Mouse (Mus musculus) brain, adult 2 months (tissue): Measurements from ENCODE around the gene Csrnp1.

Source experiments
- DNase-seq: peaks from one replicate; pipeline ENCODE4 v3.0.0; 2011; ENCODE audit warnings: low read depth, low spot score

Csrnp1 gene

DNA sequence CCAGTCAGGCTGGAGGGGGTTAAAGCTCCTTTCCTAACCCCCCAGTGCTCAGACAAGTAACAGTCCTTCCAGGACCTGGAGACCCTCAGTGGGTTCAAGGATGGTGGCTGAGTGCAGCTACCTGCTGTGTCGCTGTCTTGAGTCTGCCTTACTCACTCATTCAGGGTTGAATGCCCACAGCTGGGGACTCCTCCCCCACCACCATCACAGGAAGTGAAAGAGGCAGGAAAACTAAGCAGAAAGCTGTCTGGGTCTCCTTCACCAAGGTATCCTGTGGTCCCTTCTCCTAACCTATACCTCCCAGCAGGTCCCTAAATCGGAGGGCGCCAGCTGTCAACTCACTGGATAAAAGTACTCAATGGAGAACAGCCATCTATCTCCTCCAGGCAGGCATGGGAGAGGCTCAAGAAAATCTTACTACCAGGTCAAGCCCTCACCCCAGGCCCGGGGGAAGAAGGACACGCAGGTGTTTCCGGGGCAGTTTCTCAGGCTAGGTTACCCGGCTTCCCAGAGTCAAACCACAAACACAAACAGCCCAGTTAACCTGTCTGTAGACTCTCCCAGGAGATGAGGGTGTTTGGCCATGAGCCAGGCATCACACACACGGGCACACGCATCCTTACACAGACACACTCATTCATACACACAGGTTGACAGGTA lies 6.2 kb downstream of the Csrnp1 start:
- no peak for DNase-seq

DNA sequence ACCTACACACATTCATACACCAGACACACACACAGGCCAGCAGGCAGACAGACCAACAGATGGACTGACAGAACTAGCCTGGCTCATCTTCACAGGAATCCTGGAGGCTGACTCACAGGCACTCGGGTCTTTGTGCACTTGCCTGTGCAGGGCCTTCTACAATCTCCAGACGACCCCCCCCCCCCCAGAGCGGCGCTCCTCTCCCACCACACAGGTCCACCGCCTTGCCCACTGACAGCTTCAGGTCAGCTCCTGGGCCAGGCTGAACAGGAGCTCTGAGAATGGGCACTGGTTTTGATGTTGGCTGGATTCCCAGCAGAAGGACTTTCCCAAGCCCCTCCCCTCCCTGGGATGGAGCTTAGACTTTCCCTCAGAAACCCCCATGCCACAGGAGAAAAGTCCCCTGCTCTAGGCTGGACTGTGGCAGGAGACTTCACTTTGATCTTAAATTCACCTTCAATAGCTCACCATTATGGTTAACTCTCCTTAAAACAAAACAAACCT lies 6.8 kb downstream of the Csrnp1 start:
- DNase-seq = peak; percentile 68

DNA sequence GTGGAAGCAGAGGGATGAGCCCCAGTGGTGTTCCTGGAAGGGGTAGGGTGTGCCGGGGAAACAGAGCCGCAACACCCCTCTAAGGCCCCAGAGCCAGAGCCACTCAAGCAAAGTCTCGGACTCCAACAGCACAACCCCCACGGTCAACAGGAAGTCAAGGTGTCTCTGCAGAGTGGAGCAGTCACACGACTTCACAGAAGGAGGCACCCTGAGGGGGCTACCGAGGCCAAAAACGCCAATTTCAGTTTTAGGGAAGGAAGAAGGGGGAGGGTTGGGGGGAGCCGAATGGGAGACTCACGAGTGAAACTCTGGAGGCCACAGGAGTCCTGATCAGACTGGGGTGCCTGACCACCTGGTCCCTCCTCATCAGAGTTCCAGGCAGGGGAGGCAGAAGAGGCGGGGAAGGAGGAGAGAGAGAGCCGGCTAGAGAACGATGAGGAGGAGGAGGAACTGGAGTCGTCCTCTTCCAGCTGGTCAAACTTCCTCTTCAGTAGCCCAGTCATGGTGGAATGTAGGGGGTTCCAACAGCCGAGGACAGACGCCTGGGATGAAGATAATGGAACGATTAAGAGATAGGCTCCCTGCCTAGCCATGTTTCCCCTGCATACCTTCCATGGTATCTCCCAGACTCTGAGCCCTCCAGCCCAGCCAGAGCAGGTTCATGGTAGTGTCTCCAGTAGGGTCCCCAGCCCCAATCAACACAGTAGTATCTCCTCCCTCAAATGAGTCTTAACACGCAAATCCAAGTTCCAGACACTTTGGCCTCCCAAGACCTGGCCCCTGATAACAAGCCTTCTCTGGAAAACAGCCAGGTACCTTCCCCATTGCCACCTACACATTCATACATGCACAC lies 7.5 kb downstream of the Csrnp1 start:
- no peak for DNase-seq

DNA sequence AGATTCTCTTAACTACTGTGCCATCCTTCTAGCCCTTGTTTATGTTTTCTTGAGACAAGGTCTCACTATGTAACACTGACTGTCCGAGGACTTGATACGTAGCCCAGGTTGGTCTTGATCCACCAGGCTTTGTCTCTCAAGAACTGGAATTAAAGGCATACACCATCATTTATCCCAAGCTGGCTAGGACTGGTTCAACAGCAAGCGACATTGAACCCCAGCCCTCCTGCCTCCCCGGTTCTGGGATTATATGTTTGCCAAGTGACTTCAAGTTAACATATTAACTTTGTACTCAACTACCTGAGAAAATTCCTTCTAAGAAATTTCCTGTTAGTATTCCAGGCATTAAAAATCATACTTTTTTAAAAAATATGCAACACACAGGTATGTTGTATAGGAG lies 9.2 kb downstream of the Csrnp1 start:
- no peak for DNase-seq

DNA sequence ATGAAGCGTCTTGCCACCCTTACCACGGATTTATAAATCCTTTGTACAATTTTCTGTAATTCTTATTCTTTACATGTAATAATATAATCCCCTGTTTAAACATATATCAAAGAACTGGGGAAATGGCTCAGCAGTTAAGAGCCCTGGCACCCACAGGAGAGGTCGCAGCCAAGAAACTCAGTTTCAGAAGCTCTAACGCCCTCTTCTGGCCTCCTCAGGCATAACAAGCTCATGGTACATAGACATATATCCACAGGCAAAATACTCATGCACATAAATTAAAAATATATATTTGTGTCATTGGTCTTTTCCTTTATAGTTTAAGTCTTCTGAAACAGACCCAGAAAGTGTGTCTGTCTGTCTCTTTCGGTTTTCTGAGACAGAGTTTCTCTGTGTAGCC lies 9.8 kb downstream of the Csrnp1 start:
- no peak for DNase-seq

DNA sequence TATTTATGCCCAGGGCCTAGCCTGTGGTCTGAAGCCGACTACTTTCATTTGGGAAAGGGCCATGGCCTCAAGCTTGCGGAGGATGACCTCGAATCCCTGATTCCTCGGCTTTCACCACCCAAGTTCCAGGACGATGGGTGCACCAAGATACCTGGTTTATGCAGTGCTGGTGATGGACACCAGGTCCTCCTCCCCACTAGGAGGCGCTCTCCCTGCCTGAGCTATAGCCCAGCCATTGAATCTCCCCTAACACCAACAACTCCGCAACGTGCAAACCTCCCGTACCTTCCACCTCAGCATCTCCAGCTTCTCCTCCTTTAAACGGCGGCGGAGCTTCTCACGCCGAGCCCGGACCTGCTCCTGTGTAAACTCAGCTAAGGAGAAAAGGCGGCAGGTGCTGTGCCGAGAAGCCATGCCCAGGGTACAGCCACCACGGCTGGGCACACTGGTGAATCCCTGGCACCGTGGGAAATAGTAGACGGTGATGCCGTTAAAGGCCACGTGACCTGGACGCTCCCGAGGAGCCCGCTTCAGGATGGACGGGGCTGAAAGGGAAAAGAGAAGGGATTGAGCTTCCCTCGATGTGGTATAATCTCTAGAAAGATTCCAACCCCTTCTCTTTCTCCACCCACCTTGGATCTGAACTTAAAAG lies 10.5 kb downstream of the Csrnp1 start:
- DNase-seq = peak; percentile 21

DNA sequence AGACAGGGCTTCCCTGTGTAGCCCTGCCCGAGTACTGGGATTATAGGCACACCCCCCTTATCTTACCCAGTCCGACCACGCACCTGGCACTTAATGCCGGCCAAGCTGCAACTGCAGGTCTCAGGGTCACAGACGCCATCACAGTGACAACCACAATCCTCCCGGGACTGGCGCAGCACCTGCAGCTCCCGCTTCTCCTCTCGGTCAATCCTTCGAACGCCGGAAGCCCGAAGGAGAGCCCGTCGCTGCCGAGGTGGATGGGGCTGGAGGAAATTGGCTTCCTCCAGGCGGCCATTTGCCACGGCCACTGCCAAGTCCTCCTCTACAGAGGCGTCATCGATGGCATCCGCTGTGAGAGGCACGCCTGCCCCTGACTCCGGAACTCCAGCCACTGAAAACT lies 11.2 kb downstream of the Csrnp1 start:
- DNase-seq = no peak

DNA sequence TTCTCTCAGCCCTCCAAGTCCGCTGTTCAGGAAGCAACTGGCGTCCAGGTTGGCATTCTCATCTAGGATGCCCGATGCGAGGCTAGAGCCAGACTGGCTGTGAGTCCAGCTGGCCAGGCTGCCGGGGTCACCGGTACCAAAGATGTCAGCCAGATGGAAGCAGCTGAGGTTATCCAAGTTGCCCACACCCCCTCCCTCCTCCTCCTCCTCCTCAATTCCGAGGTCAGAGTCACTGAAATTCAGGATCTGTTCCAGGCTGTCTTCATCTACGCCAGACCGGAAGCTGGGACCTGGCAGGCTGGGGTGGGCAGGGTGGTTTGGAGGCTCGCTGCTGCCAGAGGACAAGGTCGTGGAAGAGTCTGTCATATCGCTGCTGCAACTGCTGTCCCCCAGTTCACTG lies 11.9 kb downstream of the Csrnp1 start:
- DNase-seq = peak; percentile 75

DNA sequence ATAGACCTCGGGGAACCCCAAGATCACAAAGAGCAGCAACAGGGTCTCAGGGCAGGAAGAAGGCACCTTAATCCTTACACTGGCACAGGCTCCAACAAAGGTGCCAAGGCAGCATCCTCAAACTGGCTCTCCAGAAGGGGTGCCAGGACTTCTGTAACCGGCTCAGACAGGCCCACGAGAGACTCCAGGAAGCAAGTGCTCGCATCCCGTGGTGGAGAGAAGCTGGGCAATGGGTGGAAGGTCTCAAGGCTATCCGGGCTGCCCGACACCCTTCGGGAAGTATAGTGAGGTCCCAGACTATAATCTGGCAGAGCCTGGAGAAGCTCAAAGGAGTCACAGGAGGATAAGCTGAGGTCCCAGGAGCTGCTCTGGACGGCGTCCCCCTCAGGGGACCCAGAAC lies 12.3 kb downstream of the Csrnp1 start:
- DNase-seq = peak; percentile 27

DNA sequence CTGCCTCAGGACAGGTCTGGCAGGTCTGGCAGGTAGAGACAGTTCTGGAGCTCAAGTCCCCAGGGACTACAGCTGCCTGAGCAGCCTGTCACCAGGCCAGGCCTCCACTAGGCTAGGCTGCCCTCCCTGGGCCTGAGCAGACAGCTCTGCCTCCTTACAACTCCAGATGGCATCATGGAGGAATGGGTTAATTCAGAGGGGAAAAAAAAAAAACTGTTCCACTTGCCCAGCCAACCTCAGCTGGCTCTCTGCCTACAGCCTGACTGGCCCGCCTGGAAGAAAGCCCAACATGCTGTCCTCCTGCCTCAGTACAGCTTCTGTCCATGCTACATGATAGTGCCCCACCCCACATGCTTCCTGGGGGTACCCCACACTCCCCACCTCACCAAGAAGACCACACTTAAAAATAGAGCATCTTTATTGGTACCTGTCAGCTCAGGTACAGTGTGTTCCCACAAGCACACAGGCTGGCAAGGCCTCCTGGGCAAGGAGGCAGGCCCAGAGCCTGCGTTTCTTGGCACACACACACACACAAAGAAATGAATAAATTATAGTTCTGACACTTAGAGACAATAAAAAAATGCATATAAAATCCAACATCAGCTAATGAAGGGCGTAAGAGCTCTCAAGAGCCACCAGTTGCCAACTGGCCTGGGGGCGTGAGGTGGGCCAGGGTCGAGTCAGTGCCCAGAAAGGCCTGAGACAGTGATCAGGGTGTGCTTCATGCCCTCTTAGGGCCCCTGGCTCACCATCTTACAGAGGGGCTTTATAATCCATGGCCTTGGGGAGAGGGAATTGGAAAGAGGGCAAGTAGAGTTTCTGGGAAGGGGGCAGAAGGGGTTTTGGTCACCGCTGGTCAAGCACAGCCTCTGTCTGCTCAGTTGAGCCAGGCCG lies 13.4 kb downstream of the Csrnp1 start:
- DNase-seq = peak; percentile 87

DNA sequence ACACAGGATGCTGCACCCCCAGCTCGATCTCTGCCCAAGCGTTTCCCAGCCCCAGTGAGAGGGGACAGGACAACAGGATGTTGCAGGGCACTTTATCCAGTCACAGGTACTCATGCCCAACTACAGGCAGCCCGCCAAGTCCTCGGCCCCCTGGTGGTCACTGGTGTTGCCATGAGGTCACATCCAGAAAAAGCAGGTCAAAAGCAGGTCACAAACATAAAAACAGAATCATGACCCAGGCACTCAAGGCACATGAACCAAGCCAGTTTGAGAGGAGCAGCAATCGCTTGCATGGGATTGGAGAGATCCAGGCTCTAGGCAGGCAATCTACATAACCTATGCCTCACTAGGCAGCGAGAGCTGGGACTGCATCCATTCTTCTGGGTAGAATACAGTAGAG lies 14.2 kb downstream of the Csrnp1 start:
- DNase-seq = peak; percentile 51

DNA sequence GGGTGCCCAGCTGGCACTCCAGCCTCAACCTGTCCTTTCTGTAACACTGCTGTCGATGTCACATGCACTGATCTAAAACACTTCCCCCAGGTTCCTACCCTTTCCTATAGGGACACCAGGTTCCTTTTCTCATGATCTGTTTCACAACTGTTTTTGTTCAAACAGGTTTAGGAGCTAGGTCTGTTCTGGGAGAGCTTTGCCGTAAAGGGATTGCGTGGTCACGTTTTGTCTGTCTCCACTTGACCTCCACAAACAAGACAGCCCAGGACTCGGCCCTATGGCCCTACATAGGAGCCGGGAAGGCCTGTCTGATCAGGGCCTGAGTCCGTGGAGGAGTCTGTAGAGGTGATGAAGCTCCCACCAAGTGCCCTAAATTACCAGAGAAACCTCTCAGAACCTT lies 14.6 kb downstream of the Csrnp1 start:
- no peak for DNase-seq

DNA sequence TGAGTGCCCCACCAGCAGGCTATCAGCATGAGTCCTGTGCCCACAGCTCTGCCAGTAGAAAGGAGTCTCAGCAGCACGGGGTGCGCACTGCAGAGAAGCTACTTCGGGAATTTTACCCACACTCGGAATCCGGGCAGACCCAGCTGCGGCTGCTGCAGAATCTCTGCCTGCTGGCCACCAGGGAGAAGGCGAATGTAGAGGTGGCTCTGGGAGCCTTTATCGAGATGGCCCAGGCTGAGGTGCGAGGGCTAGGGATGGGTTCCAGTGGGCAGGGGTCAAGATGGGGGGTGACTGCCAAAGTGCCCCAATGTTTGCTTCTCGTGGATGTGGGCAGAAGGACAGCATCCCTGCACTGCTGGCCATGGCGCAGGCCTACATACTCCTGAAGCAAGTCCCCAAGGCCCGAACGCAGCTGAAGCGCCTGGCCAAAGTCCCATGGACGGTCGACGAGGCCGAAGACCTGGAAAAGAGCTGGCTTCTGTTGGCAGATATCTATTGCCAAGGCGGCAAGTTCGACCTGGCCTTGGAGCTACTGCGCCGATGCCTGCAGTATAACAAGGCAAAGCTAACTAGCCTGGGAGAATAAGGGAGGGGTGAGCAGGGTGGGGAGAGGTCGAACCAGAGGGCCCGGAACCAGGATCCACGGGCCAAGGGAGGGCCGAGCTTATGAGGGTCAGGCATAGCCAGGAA lies 18.1 kb downstream of the Csrnp1 start:
- no peak for DNase-seq

DNA sequence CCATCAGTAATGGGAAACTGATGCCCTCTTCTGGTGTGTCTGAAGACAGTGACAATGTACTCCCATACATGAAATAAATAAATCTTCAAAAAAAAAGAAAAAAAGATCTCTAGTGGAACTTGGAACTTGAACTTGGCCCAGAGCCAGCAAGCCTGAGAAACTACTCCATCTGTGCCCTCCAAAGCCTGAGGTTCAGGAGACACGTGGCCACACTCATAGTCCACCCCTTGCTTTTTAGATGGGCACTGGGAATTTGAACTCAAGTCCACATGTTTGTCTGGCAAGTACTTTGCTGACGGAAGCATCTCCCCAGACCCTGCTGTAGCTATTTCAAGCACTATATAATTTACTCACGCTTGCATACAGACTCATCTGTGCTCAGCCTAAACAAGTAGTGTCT lies 19.3 kb downstream of the Csrnp1 start:
- no peak for DNase-seq

DNA sequence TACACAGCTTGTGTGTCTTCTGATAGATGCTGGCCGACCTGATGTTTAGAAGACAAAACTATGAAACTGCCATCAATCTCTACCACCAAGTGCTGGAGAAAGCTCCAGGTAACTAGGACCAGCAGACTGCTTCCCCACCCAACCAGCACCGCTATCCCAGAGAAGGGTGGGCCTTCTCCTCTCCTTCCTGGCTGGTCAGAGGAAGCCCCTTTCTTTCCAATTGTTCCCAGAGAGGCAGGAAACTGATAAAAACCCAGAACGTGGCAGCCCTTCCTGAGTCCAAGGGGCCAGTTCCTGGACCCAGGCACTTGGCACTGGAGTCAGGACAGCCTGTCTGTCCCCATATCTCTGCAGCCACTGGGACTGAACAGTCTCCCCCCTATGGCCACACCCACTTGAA lies 20.3 kb downstream of the Csrnp1 start:
- no peak for DNase-seq

DNA sequence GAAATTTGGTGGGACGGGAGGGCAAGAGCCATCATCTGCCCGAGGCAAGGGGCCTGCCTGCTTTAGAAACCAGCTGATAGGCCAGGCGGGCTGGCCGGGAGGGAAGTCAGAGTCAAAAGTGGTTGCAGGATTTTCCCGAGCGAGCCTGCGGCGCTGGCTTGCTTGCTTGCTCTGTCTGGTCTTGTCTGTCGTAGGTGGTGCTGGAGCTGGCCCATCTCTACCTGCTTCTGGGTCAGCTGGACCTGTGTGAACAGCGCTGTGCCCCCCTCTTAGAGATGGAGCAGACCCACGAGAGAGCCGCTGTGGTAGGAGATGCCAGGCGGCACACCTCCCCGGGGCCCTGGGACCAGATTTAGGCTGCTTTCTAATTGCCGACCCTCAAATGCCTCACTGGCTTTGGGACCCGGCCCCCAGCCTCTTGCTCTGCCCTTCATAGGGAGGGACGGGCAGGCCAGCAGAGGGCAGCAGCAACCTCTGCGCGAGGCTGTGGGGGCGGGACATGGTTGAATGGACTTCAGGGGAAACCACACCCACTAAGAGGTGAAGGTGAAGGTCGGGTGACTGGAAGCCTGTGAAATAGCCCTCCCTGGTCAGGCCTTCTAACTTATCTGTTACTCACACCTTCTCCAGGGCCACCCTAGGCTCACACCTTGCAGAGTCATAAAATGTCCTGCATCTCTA lies 21.3 kb downstream of the Csrnp1 start:
- DNase-seq = peak; percentile 70

DNA sequence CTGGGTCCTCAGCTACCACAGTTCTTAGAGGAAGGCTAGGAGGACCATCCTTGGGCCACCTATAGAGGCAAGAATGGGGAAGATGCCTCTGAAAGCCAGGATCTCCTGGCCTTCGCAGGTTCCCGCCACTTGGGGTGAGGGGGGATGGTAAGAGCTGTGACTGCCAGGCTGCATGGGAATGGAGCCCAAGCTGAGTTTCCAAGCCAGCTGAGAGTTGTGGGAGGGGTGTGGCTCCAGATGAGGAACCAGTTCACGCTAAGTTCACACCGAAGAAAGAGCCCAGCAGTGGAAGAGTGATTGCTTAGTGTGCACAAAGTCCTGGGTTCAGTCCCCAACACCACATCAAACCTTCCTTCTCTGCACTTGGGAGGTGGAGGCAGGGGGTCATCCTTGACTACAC lies 22.2 kb downstream of the Csrnp1 start:
- DNase-seq = no peak

DNA sequence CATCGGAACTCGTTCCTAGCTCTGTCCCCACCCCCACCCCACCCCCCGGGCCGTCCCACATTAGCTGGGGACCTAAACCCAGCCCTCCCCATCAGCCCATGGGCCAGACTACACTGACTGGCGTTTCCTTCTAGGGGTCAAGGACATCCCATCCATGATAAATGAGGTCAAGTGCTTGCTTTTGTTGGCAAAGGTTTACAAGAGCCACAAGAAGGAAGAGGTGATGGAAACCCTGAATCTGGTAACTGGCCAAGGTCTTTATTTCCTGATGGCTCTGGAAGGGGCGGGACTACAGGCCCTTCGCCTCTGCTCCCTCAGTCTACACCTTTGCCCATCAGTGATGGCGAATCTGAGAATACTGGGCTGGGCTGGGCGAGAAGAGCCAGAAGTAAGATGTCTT lies 25.6 kb downstream of the Csrnp1 start:
- DNase-seq = no peak

DNA sequence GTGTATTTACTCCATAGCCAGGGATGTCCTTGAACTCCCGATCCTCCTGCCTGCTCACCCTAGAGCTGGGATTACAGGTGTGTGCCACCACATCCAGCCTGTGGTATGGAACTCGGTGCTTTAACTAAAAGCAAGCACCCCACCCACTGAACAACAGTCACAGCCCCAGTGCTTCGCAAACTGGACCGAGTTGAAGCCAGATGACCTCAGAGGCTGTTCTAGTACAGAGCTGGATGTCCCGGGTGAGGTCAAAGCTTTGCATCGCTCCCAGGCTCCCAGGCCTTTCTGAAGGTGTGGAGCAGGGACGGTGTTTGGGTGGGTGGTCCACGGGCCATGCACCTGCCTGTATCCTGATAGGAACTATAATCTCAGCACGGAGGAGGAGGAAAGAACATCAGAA lies 33.1 kb downstream of the Csrnp1 start:
- no peak for DNase-seq

DNA sequence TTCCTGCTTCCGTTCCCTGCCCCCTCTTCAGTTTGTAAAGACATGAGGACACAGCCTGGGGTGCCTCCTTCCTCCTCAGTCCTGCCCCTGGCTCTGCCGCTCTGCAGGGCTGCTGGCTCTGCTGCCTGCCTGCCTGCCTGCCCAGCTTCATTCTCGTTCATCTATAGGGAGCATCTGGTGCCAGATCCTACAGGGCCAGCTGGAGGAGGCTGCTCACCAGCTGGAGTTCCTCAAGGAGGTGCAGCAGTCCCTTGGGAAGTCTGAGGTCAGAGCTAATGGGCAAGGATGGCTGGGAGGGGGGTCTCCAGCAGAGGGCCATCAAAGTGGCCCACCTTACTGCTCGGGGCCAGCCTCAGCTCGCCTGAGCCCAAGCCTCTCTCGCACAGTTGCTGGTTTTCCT lies 34.0 kb downstream of the Csrnp1 start:
- DNase-seq = no peak
